Mouse (Mus musculus): ENCODE results near the gene Tas2r143.

GRCm38 (mm10) chr6:42383360-42383759, 16.7 kb upstream of the Tas2r143 start:
- TF ChIP-seq CTCF (conservative IDR thresholded peaks at IDR 0.05; ENCODE audit: low read length) (no peak), POU5F1 (IDR thresholded peaks at IDR 0.05; ENCODE audit: borderline replicate concordance, low read length) (no peak)

Measured in E14TG2a.4 (cell line).